ENCODE assay signal across 7 mouse cellular contexts in the genomic region with DNA sequence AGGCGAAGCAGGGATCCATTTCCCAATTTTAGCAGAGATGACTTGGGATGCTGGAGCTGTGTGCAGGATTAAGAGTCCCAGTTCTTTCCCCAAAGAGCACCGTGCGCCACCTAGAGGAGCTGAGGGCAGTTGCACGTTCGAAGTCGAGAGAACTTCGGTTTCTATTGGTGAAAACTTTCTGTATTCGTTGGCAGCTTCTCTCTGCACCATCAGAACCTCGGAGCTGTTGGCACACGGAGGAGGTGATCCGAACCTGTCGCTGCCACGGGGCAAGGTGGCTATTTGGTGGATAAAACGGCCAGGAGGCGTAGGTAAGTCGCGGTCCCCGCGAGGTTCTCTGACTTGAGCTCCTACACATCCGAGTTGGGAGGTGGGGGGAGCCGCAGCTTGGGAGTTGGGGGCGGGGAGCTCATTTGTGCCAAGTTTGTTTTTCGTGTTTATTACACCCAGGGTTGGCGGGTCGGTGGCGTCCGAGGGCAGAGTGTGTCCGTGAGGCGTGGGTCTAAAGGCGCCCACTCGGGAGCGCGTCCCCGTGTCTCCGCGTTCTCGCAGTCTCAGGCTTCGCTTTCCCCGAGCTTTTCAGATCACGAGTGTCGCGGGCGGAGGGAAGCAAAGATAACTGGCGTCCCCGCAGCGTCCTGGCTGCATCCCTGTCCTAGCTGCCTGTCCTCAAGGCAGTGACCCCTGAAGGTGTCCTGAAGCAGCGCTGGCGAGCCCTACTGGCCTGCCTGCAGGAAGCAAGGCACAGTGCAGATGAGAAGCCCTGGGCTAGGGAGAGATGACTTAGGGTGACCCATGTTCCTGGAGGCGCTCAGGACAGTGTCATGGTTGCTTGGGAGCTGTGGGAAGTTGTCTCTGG. TPM values are rescaled to one million over a fixed set of nuclear protein-coding genes. Genes with fewer than 3 reads are reported as not detected.
DNase-seq lines count a peak whose midpoint lies in the region; ATAC-seq and TF ChIP-seq lines count a peak whose summit lies in the region.

TSS of gene Rubcnl (plus strand) at position 172 of the 859 bp plus-strand sequence.

- H3K9ac ChIP-seq in intestine, postnatal 0 days (ENCODE audit: low read depth, low read length): peak within 1 kb of the TSS; percentile 40; the same call in 1 of the 2 replicates
- peak within 1 kb of the TSS; percentile 65 for H3K9ac ChIP-seq in limb, embryonic 11.5 days (ENCODE audit: low read length)
- peak within 1 kb of the TSS; percentile 69 for H3K9ac ChIP-seq in midbrain, embryonic 13.5 days (replicated peaks)

- peak; percentile 95 for TF ChIP-seq CTCF in intestine, postnatal 0 days (IDR thresholded peaks at IDR 0.05; ENCODE audit: low read depth)

- no peaks in the 10 kb centered on the region for H3K9me3 ChIP-seq in intestine, postnatal 0 days (ENCODE audit: control insufficient read depth)
- no peaks in the 10 kb centered on the region for H3K9me3 ChIP-seq in limb, embryonic 11.5 days (ENCODE audit: control insufficient read depth, low read length)
- H3K9me3 ChIP-seq in midbrain, embryonic 13.5 days: no peaks in the 10 kb centered on the region

- WGBS in intestine, postnatal 0 days: 1% methylated on average over 49 of the region's 49 CpGs
- WGBS in limb, embryonic 11.5 days: 3% methylated on average over 49 of the region's 49 CpGs
- WGBS in midbrain, embryonic 13.5 days: 2% methylated on average over 49 of the region's 49 CpGs

- peak; percentile 49 for ATAC-seq in granulocyte monocyte progenitor cell, adult 5-6 weeks (replicated peaks; ENCODE audit: poor library complexity, severe bottlenecking)
- peak; percentile 45; the same call in 1 of the 2 replicates for ATAC-seq in intestine, postnatal 0 days
- ATAC-seq in limb, embryonic 11.5 days (ENCODE audit: insufficient number of reproducible peaks, low FRiP score, low TSS enrichment, low read depth): peak; percentile 75
- peak; percentile 63 for ATAC-seq in midbrain, embryonic 13.5 days

- no peak within 1 kb of the TSS for H3K27ac ChIP-seq in intestine, postnatal 0 days (ENCODE audit: low read depth, low read length)
- no peak within 1 kb of the TSS for H3K27ac ChIP-seq in limb, embryonic 11.5 days (replicated peaks; ENCODE audit: low read depth, low read length)
- no peak within 1 kb of the TSS for H3K27ac ChIP-seq in midbrain, embryonic 13.5 days

- no peaks in the 10 kb centered on the region for H3K4me1 ChIP-seq in intestine, postnatal 0 days (replicated peaks; ENCODE audit: control insufficient read depth, insufficient read depth, low read length)
- no peaks in the 10 kb centered on the region for H3K4me1 ChIP-seq in limb, embryonic 11.5 days (ENCODE audit: control insufficient read depth, insufficient read depth, low read length)
- H3K4me1 ChIP-seq in midbrain, embryonic 13.5 days (replicated peaks): peaks cover 12% of the 10 kb centered on the region; the same call in 1 of the 2 replicates

- DNase-seq in adrenal gland, postnatal 14 days: peak; percentile 87
- DNase-seq in embryo, embryonic 9.5 days (ENCODE audit: extremely low spot score): peak; percentile 79
- peak; percentile 87 for DNase-seq in limb, embryonic 11.5 days (ENCODE audit: low spot score)
- DNase-seq in spleen, adult 12 weeks (ENCODE audit: low spot score): peak; percentile 41

- peak within 1 kb of the TSS; percentile 57 for H3K4me3 ChIP-seq in intestine, postnatal 0 days (ENCODE audit: low read depth, low read length)
- peak within 1 kb of the TSS; percentile 51 for H3K4me3 ChIP-seq in limb, embryonic 11.5 days (ENCODE audit: low read depth, low read length)
- peak within 1 kb of the TSS; percentile 49 for H3K4me3 ChIP-seq in midbrain, embryonic 13.5 days (replicated peaks)

- peak within 1 kb of the TSS; percentile 96 for H3K4me2 ChIP-seq in intestine, postnatal 0 days (replicated peaks; ENCODE audit: low read depth)
- peak within 1 kb of the TSS; percentile 94 for H3K4me2 ChIP-seq in limb, embryonic 11.5 days (ENCODE audit: low read depth, severe bottlenecking)
- peak within 1 kb of the TSS; percentile 89 for H3K4me2 ChIP-seq in midbrain, embryonic 13.5 days (replicated peaks)

- no peaks in the 10 kb centered on the region for H3K36me3 ChIP-seq in intestine, postnatal 0 days (ENCODE audit: control insufficient read depth, insufficient read depth)
- no peaks in the 10 kb centered on the region for H3K36me3 ChIP-seq in limb, embryonic 11.5 days (ENCODE audit: control insufficient read depth, insufficient read depth, low read length)
- no peaks in the 10 kb centered on the region for H3K36me3 ChIP-seq in midbrain, embryonic 13.5 days

- peaks cover 10% of the 10 kb centered on the region; the same call in 1 of the 2 replicates for H3K27me3 ChIP-seq in intestine, postnatal 0 days (replicated peaks; ENCODE audit: control insufficient read depth, insufficient read depth, low read length)
- no peaks in the 10 kb centered on the region for H3K27me3 ChIP-seq in limb, embryonic 11.5 days (ENCODE audit: control insufficient read depth, insufficient read depth, low read length)
- peaks cover 4% of the 10 kb centered on the region; the same call in 1 of the 2 replicates for H3K27me3 ChIP-seq in midbrain, embryonic 13.5 days

RNA-seq across cellular contexts. Expression of gene Rubcnl, which starts in this region (rescaled TPM):
- 0.93 and 3.7 TPM in 2 replicates for total RNA-seq in adrenal gland, postnatal 14 days (2021)
- 3.1 and 4.6 TPM in 2 replicates for total RNA-seq in granulocyte monocyte progenitor cell, adult 5-6 weeks (2014; fragmentation: Nextera tagmentation)
- total RNA-seq in granulocyte monocyte progenitor cell, adult 5-6 weeks (2017): 0.93 and 3.1 TPM in 2 replicates
- polyA plus RNA-seq in intestine, postnatal 0 days (2015; fragmentation: Nextera tagmentation; extraction: Ambion mirVana): 0.22 and 0.26 TPM in 2 replicates
- 0.77 and 0.79 TPM in 2 replicates for polyA plus RNA-seq in limb, embryonic 11.5 days (2014; fragmentation: Nextera tagmentation; extraction: Ambion mirVana)
- polyA plus RNA-seq in midbrain, embryonic 13.5 days (2015; fragmentation: Nextera tagmentation; extraction: Ambion mirVana): 0.11 and 0.17 TPM in 2 replicates

Comparison
In these comparisons a context has a peak if more than half of its experiments do, and no peak if none do; other contexts are left out.
1. Peak in ATAC-seq, H3K4me3 ChIP-seq, H3K9ac ChIP-seq and H3K4me2 ChIP-seq in intestine, postnatal 0 days; RNA of the gene not detected or under 1 TPM.
2. Peak in DNase-seq, ATAC-seq, H3K4me3 ChIP-seq, H3K9ac ChIP-seq and H3K4me2 ChIP-seq in limb, embryonic 11.5 days; RNA of the gene not detected or under 1 TPM.
3. Peak in ATAC-seq, H3K4me3 ChIP-seq, H3K9ac ChIP-seq and H3K4me2 ChIP-seq in midbrain, embryonic 13.5 days; RNA of the gene not detected or under 1 TPM.